Mouse (Mus musculus) CH12.LX (cell line): ENCODE data around the gene Brsk1. TPM values are rescaled to one million over a fixed set of nuclear protein-coding genes. Genes with fewer than 3 reads are reported as not detected.

Experiments
- DNase-seq: peaks from one replicate; pipeline ENCODE4 v3.0.0-alpha.2; 2013; ENCODE audit errors: extremely low read depth
- H3K27ac ChIP-seq: 2 replicates; pipeline ENCODE4 v1.5.1; 2012; ENCODE audit warnings: low read depth, mild to moderate bottlenecking, control low read depth, moderate library complexity; ENCODE audit not compliant: insufficient read depth
- H3K27me3 ChIP-seq: replicated peaks from 2 replicates; pipeline ENCODE3; 2012; ENCODE audit warnings: inconsistent platforms
- H3K36me3 ChIP-seq, 2 experiments: replicated peaks in 1 of 2; 2 replicates each; pipeline versions ENCODE3 to v1.6.1; 2012; ENCODE audit warnings: inconsistent platforms in 1 of 2, low read length in 1 of 2, mild to moderate bottlenecking in 1 of 2, mixed read lengths in 1 of 2, moderate library complexity in 1 of 2; ENCODE audit not compliant: control insufficient read depth in 1 of 2, insufficient read depth in 1 of 2
- H3K4me1 ChIP-seq, 2 experiments: 2 replicates each; pipeline ENCODE4 v1.6.1; 2012; ENCODE audit warnings: inconsistent platforms in 1 of 2, moderate library complexity in 1 of 2; ENCODE audit not compliant: insufficient read depth in 2 of 2, control insufficient read depth in 1 of 2
- H3K4me2 ChIP-seq: 2 replicates; pipeline ENCODE4 v1.6.1; 2012; ENCODE audit warnings: low read depth, mild to moderate bottlenecking, control low read depth; ENCODE audit not compliant: poor library complexity, insufficient read depth, severe bottlenecking
- H3K4me3 ChIP-seq, 3 experiments: fragments of 150-350 bp in 1 of 3; sonication (generic) in 1 of 3; replicated peaks in 1 of 3; 2 replicates each; pipeline versions ENCODE3 to v1.5.1; 2011 to 2012; ENCODE audit warnings: low read depth in 2 of 3, low read length in 2 of 3, mild to moderate bottlenecking in 2 of 3, moderate library complexity in 2 of 3, control low read depth in 1 of 3, improper control_type of control experiment in 1 of 3, inconsistent platforms in 1 of 3, mixed read lengths in 1 of 3; ENCODE audit not compliant: poor library complexity in 1 of 3
- H3K79me2 ChIP-seq: replicated peaks from 2 replicates; pipeline ENCODE4 v1.6.1; 2012; ENCODE audit warnings: mild to moderate bottlenecking, moderate library complexity; ENCODE audit not compliant: control insufficient read depth, poor library complexity, insufficient read depth, severe bottlenecking; ENCODE audit errors: extremely low read depth
- H3K9ac ChIP-seq: 2 replicates; pipeline ENCODE4 v1.6.1; 2012; ENCODE audit warnings: low read depth, mild to moderate bottlenecking, control low read depth, moderate library complexity; ENCODE audit not compliant: insufficient read depth
- H3K9me3 ChIP-seq: replicated peaks from 2 replicates; pipeline ENCODE3; 2012; ENCODE audit warnings: low read length, inconsistent platforms, mixed read lengths
- E2F4 ChIP-seq: IDR thresholded peaks from 2 replicates; pipeline ENCODE4 v1.6.1; 2011; ENCODE audit warnings: low read depth, low read length, improper control_type of control experiment; ENCODE audit not compliant: insufficient replicate concordance
- ELF1 ChIP-seq: IDR thresholded peaks from 2 replicates; pipeline ENCODE4 v1.6.1; 2014; ENCODE audit warnings: low read depth, mild to moderate bottlenecking, inconsistent platforms, low read length, improper control_type of control experiment
- EP300 ChIP-seq: IDR thresholded peaks from 2 replicates; pipeline ENCODE4 v1.6.1; 2011; ENCODE audit warnings: low read length, improper control_type of control experiment
- ETS1 ChIP-seq: conservative IDR thresholded peaks from 2 replicates; pipeline ENCODE4 v1.6.1; 2012; ENCODE audit warnings: low read depth, mild to moderate bottlenecking, inconsistent platforms, low read length, improper control_type of control experiment, moderate library complexity
- HCFC1 ChIP-seq: IDR thresholded peaks from 2 replicates; pipeline ENCODE4 v1.6.1; 2012; ENCODE audit warnings: low read depth, mild to moderate bottlenecking, inconsistent platforms, low read length, improper control_type of control experiment
- IRF4 ChIP-seq: IDR thresholded peaks from 2 replicates; pipeline ENCODE4 v1.6.1; 2014; ENCODE audit warnings: low read depth, mild to moderate bottlenecking, inconsistent platforms, low read length, improper control_type of control experiment
- JUN ChIP-seq: IDR thresholded peaks from 2 replicates; pipeline ENCODE4 v1.6.1; 2011; ENCODE audit warnings: low read depth, mild to moderate bottlenecking, low read length, improper control_type of control experiment, moderate library complexity; ENCODE audit not compliant: insufficient read depth
- JUND ChIP-seq: conservative IDR thresholded peaks from 2 replicates; pipeline ENCODE4 v1.6.1; 2011; ENCODE audit warnings: low read depth, low read length, improper control_type of control experiment
- KAT2A ChIP-seq: IDR thresholded peaks from 2 replicates; pipeline ENCODE4 v1.6.1; 2012; ENCODE audit warnings: low read length, improper control_type of control experiment, inconsistent platforms; ENCODE audit not compliant: insufficient replicate concordance
- MAX ChIP-seq: IDR thresholded peaks from 2 replicates; pipeline ENCODE4 v1.6.1; 2011; ENCODE audit warnings: low read length, improper control_type of control experiment
- MAZ ChIP-seq: IDR thresholded peaks from 2 replicates; pipeline ENCODE4 v1.6.1; 2012; ENCODE audit warnings: low read depth, mild to moderate bottlenecking, inconsistent platforms, low read length, improper control_type of control experiment, moderate library complexity
- MXI1 ChIP-seq: IDR thresholded peaks from 2 replicates; pipeline ENCODE4 v1.6.1; 2011; ENCODE audit warnings: mild to moderate bottlenecking, low read depth, low read length, improper control_type of control experiment
- MYC ChIP-seq: IDR thresholded peaks from 2 replicates; pipeline ENCODE4 v1.6.1; 2011; ENCODE audit warnings: low read depth, mild to moderate bottlenecking, improper control_type of control experiment, low read length
- NELFE ChIP-seq: IDR thresholded peaks from 2 replicates; pipeline ENCODE4 v1.6.1; 2011; ENCODE audit warnings: low read depth, low read length, improper control_type of control experiment
- PAX5 ChIP-seq: IDR thresholded peaks from 2 replicates; pipeline ENCODE4 v1.6.1; 2012; ENCODE audit warnings: low read length, inconsistent platforms, mixed read lengths
- POLR2A ChIP-seq: IDR thresholded peaks from 2 replicates; pipeline ENCODE4 v1.6.1; 2011; ENCODE audit warnings: low read depth, mild to moderate bottlenecking, improper control_type of control experiment, low read length
- SMC3 ChIP-seq: IDR thresholded peaks from 2 replicates; pipeline ENCODE4 v1.6.1; 2011; ENCODE audit warnings: low read depth, low read length, improper control_type of control experiment
- TBP ChIP-seq: conservative IDR thresholded peaks from 2 replicates; pipeline ENCODE4 v1.6.1; 2011; ENCODE audit warnings: low read depth, low read length, improper control_type of control experiment
- USF1 ChIP-seq: IDR thresholded peaks from 2 replicates; pipeline ENCODE4 v1.6.1; 2014; ENCODE audit warnings: low read depth, mild to moderate bottlenecking, inconsistent platforms, low read length, improper control_type of control experiment
- USF2 ChIP-seq: conservative IDR thresholded peaks from 2 replicates; pipeline ENCODE4 v1.6.1; 2011; ENCODE audit warnings: low read depth, low read length, improper control_type of control experiment
- ZKSCAN1 ChIP-seq: IDR thresholded peaks from 2 replicates; pipeline ENCODE4 v1.6.1; 2012; ENCODE audit warnings: low read depth, inconsistent platforms, low read length, improper control_type of control experiment, borderline replicate concordance
- ZMIZ1 ChIP-seq: IDR thresholded peaks from 2 replicates; pipeline ENCODE4 v1.6.1; 2012; ENCODE audit warnings: low read depth, mild to moderate bottlenecking, inconsistent platforms, low read length, improper control_type of control experiment
- dilution Hi-C: fragments of 300-500 bp; cut with MboI; formaldehyde crosslinking; loops from 2 replicates; pipeline ENCODE4 v1.14.3; 2020; ENCODE audit warnings: low sequenced_read_pairs; ENCODE audit not compliant: extremely low pct_unique_long_range_greater_than_20kb, extremely low pct_ligation_motif_present
- in situ Hi-C: fragments of 300-500 bp; cut with MboI; formaldehyde crosslinking; loops from 3 replicates; pipeline ENCODE4 v1.14.3; 2019; ENCODE audit warnings: low sequenced_read_pairs, low pct_ligation_motif_present, low pct_unique_long_range_greater_than_20kb, mixed read lengths
- polyA plus RNA-seq: library from polyadenylated mRNA; unstranded; fragments of >175 nt; gene quantifications from 2 replicates; pipeline ENCODE4 v1.2.1, GENCODE M21; 2012; ENCODE audit warnings: low read depth; ENCODE audit not compliant: insufficient read length
- total RNA-seq, 2 experiments: library from RNA; depleted of rRNA; stranded (reverse); fragments of 300-350 nt in 1 of 2; fragments of >200 nt in 1 of 2; gene quantifications; 2 replicates each; pipeline ENCODE4 v1.2.3; 2012 to 2014

Brsk1 gene
- total and polyA plus RNA-seq, 3 experiments = 0.25 TPM; not detected in 2

DNA sequence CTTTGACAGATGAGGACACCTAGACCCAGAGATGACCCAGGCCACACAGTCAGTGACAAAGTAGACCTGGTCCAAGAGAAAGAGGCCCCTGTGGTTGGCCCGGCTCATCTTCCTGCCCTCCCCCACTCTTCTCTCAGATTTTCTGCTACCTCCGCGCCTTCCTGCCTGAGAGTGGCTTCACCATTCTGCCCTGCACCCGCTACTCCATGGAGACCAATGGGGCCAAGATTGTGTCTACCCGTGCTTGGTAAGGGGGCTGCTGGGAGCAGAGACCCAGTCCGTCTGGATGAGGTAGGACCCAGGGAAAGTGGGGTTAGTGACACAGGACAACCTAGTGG is 52.0 kb downstream of the Brsk1 start:
- H3K4me3 ChIP-seq = no peak overlapping the region
- peaks cover 34 to 57% of the 10 kb centered on the region in 2 experiments for H3K36me3 ChIP-seq
- DNase-seq = no peak
- H3K4me1 ChIP-seq = peaks cover 5 to 24% of the 10 kb centered on the region in 2 experiments; a peak in 3 of 4 replicates
- H3K4me2 ChIP-seq = no peak overlapping the region
- dilution Hi-C loops = no loop called here
- no peaks in the 10 kb centered on the region for H3K27me3 ChIP-seq
- no peaks in the 10 kb centered on the region for H3K9me3 ChIP-seq
- H3K9ac ChIP-seq = no peak overlapping the region
- in situ Hi-C loops = no loop called here
- no peaks in the 10 kb centered on the region for H3K79me2 ChIP-seq
- no peak overlapping the region for H3K27ac ChIP-seq
- TF ChIP-seq POLR2A (no peak), JUND (no peak), MXI1 (no peak), ZKSCAN1 (no peak), NELFE (no peak), JUN (no peak), USF1 (no peak), SMC3 (no peak), EP300 (no peak), PAX5 (no peak), HCFC1 (no peak), ETS1 (no peak), MAX (no peak), ELF1 (no peak), IRF4 (no peak)

DNA sequence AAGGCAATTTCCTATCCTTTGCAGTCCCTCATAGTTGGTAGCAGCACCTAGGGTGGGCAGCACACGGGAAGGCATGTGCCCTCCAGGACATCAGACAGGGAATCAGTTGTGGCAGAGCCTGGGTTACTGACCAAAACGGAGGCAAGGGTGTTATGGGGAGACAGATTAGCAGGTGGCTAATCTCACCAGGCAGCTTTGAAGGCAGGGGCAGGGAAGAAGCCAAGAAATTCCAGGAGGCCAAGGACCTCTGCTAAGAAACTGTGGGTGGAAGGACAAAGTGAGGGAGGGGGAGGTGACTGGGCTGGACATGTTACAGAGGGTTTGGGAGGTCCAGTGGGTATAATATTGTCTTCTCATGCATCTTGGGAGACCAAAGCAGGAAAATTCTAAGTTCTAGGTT is 53.0 kb downstream of the Brsk1 start:
- no peak overlapping the region for H3K4me2 ChIP-seq
- peaks cover 34 to 66% of the 10 kb centered on the region in 2 experiments for H3K36me3 ChIP-seq
- no peaks in the 10 kb centered on the region for H3K27me3 ChIP-seq
- peaks cover 5 to 22% of the 10 kb centered on the region in 2 experiments; a peak in 3 of 4 replicates for H3K4me1 ChIP-seq
- no peak overlapping the region for H3K27ac ChIP-seq
- dilution Hi-C loops = no loop called here
- no peaks in the 10 kb centered on the region for H3K9me3 ChIP-seq
- no peak for DNase-seq
- TF ChIP-seq TBP = no peak
- no peak for TF ChIP-seq ZMIZ1
- TF ChIP-seq KAT2A = no peak
- TF ChIP-seq JUN = no peak
- TF ChIP-seq MYC = no peak
- no peak for TF ChIP-seq NELFE
- no peak for TF ChIP-seq HCFC1
- TF ChIP-seq E2F4 = no peak
- TF ChIP-seq USF1 = no peak
- TF ChIP-seq MAZ = no peak
- no peak for TF ChIP-seq ZKSCAN1
- no peak for TF ChIP-seq EP300
- no peak for TF ChIP-seq USF2
- TF ChIP-seq, all 38 proteins: peak for 0
- no peak overlapping the region for H3K9ac ChIP-seq
- in situ Hi-C loops = no loop called here
- H3K4me3 ChIP-seq = no peak overlapping the region
- no peaks in the 10 kb centered on the region for H3K79me2 ChIP-seq
